ENCODE assay signal across 8 mouse cellular contexts in genomic region chr10:49937305-49937704, GRCm38 (mm10).
DNase-seq lines count a peak whose midpoint lies in the region; ATAC-seq and TF ChIP-seq lines count a peak whose summit lies in the region.
"Not testable (repeated sequence)": the region's sequence is repeated elsewhere in the genome, so short reads cannot be mapped to it uniquely, and the experiment has no call there.

No protein-coding gene starts in this region.

- not testable (repeated sequence) for H3K9ac ChIP-seq in embryonic facial prominence, embryonic 11.5 days (replicated peaks; ENCODE audit: low read length); embryonic facial prominence, embryonic 13.5 days; forebrain, embryonic 12.5 days; heart, embryonic 15.5 days; kidney, postnatal 0 days (ENCODE audit: low read depth, low read length); limb, embryonic 12.5 days (replicated peaks); limb, embryonic 15.5 days; midbrain, embryonic 14.5 days (replicated peaks; ENCODE audit: low read length)

- not testable (repeated sequence) for H3K9me3 ChIP-seq in embryonic facial prominence, embryonic 11.5 days (replicated peaks; ENCODE audit: control insufficient read depth, low read length); embryonic facial prominence, embryonic 13.5 days; forebrain, embryonic 12.5 days; heart, embryonic 15.5 days (replicated peaks); kidney, postnatal 0 days (replicated peaks; ENCODE audit: low read length); limb, embryonic 12.5 days; limb, embryonic 15.5 days; midbrain, embryonic 14.5 days (ENCODE audit: control insufficient read depth, low read length)

- TF ChIP-seq CTCF in kidney, postnatal 0 days (IDR thresholded peaks at IDR 0.05; ENCODE audit: low read depth): not testable (repeated sequence)

- H3K36me3 ChIP-seq in embryonic facial prominence, embryonic 11.5 days (replicated peaks; ENCODE audit: control insufficient read depth, insufficient read depth, low read depth, low read length); embryonic facial prominence, embryonic 13.5 days; forebrain, embryonic 12.5 days (replicated peaks); heart, embryonic 15.5 days; kidney, postnatal 0 days (ENCODE audit: insufficient read depth, low read length); limb, embryonic 12.5 days; limb, embryonic 15.5 days; midbrain, embryonic 14.5 days (ENCODE audit: control insufficient read depth, insufficient read depth, low read length): not testable (repeated sequence)

- H3K4me1 ChIP-seq in embryonic facial prominence, embryonic 11.5 days (ENCODE audit: control insufficient read depth, insufficient read depth, low read length); embryonic facial prominence, embryonic 13.5 days; forebrain, embryonic 12.5 days; heart, embryonic 15.5 days (replicated peaks); kidney, postnatal 0 days (replicated peaks; ENCODE audit: insufficient read depth, low read length); limb, embryonic 12.5 days (replicated peaks); limb, embryonic 15.5 days; midbrain, embryonic 14.5 days (ENCODE audit: control insufficient read depth, insufficient read depth, low read length): not testable (repeated sequence)

- 78% methylated on average over 2 of the region's 2 CpGs for WGBS in embryonic facial prominence, embryonic 11.5 days
- 76% methylated on average over 2 of the region's 2 CpGs for WGBS in embryonic facial prominence, embryonic 13.5 days
- 80% methylated on average over 2 of the region's 2 CpGs for WGBS in forebrain, embryonic 12.5 days
- WGBS in heart, embryonic 15.5 days: 63% methylated on average over 2 of the region's 2 CpGs
- WGBS in kidney, postnatal 0 days: 83% methylated on average over 2 of the region's 2 CpGs
- 80% methylated on average over 2 of the region's 2 CpGs for WGBS in limb, embryonic 12.5 days
- 72% methylated on average over 2 of the region's 2 CpGs for WGBS in limb, embryonic 15.5 days
- WGBS in midbrain, embryonic 14.5 days: 86% methylated on average over 2 of the region's 2 CpGs

- DNase-seq in embryonic facial prominence, embryonic 11.5 days (ENCODE audit: low spot score); kidney, postnatal 0 days (ENCODE audit: low spot score); midbrain, embryonic 14.5 days: not testable (repeated sequence)

- not testable (repeated sequence) for H3K4me2 ChIP-seq in embryonic facial prominence, embryonic 11.5 days (ENCODE audit: low read depth, low read length); embryonic facial prominence, embryonic 13.5 days; forebrain, embryonic 12.5 days; heart, embryonic 15.5 days; kidney, postnatal 0 days (ENCODE audit: low read length); limb, embryonic 12.5 days; limb, embryonic 15.5 days; midbrain, embryonic 14.5 days (ENCODE audit: low read length)

- ATAC-seq in embryonic facial prominence, embryonic 11.5 days (replicated peaks; ENCODE audit: insufficient number of reproducible peaks, low FRiP score, low TSS enrichment, low read depth): 0 out of 2 replicates have a peak, but pooled peaks have one; percentile 52
- peak; percentile 59; the same call in 1 of the 2 replicates for ATAC-seq in embryonic facial prominence, embryonic 13.5 days (ENCODE audit: insufficient number of reproducible peaks, insufficient read depth, low FRiP score, low TSS enrichment, low read depth)
- ATAC-seq in forebrain, embryonic 12.5 days (ENCODE audit: low FRiP score): peak; percentile 64; the same call in 1 of the 2 replicates
- ATAC-seq in heart, embryonic 15.5 days (replicated peaks; ENCODE audit: insufficient number of reproducible peaks, insufficient read depth, low FRiP score, low read depth): peak; percentile 66; the same call in 1 of the 2 replicates
- ATAC-seq in kidney, postnatal 0 days (replicated peaks; ENCODE audit: low FRiP score, low read depth): 0 out of 2 replicates have a peak, but pooled peaks have one; percentile 36
- 0 out of 2 replicates have a peak, but pooled peaks have one; percentile 47 for ATAC-seq in limb, embryonic 12.5 days (ENCODE audit: insufficient number of reproducible peaks, insufficient read depth, low FRiP score, low TSS enrichment, low read depth)
- ATAC-seq in limb, embryonic 15.5 days (ENCODE audit: insufficient number of reproducible peaks, low FRiP score, low TSS enrichment, low read depth): 0 out of 2 replicates have a peak, but pooled peaks have one; percentile 55
- peak; percentile 50; the same call in 1 of the 2 replicates for ATAC-seq in midbrain, embryonic 14.5 days (ENCODE audit: low FRiP score, low TSS enrichment)

- H3K27me3 ChIP-seq in embryonic facial prominence, embryonic 11.5 days (ENCODE audit: control insufficient read depth, insufficient read depth, low read length); embryonic facial prominence, embryonic 13.5 days; forebrain, embryonic 12.5 days; heart, embryonic 15.5 days; kidney, postnatal 0 days (ENCODE audit: insufficient read depth, low read length); limb, embryonic 12.5 days; limb, embryonic 15.5 days; midbrain, embryonic 14.5 days (ENCODE audit: control insufficient read depth, insufficient read depth, low read length): not testable (repeated sequence)

- H3K27ac ChIP-seq in embryonic facial prominence, embryonic 11.5 days (replicated peaks; ENCODE audit: low read depth, low read length); embryonic facial prominence, embryonic 13.5 days; forebrain, embryonic 12.5 days; heart, embryonic 15.5 days; kidney, postnatal 0 days; limb, embryonic 12.5 days; limb, embryonic 15.5 days; midbrain, embryonic 14.5 days (replicated peaks; ENCODE audit: low read depth, low read length): not testable (repeated sequence)

- H3K4me3 ChIP-seq in embryonic facial prominence, embryonic 11.5 days (ENCODE audit: low read depth, low read length); embryonic facial prominence, embryonic 13.5 days; forebrain, embryonic 12.5 days (replicated peaks); heart, embryonic 15.5 days; kidney, postnatal 0 days (replicated peaks; ENCODE audit: low read depth, low read length); limb, embryonic 12.5 days (replicated peaks); limb, embryonic 15.5 days; midbrain, embryonic 14.5 days (replicated peaks; ENCODE audit: low read depth, low read length): not testable (repeated sequence)
